ENCODE assay signal across 7 mouse cellular contexts in the genomic region with DNA sequence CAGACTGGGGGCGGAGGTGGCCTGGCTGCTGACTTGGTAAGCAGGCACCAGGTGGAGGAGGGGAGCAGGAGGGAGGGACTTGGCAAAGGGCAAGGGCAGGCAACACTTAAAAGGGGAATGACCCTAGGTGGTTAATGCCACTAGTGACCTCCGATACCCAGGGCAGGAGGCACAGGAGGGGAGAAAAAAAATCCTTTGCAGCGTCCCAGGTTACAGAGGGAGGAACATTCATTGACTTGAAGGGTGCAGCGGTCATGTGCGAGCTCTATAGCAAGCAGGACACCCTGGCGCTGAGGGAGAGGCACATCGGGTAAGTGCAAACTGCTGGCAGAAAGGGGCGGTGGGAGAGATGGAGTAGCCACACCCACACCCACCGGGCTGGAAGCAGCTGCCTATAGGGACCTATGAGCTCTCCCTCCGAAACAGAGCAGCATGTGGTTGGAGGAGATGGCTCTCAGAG. TPM values are rescaled to one million over a fixed set of nuclear protein-coding genes. Genes with fewer than 3 reads are reported as not detected.
A peak's percentile ranks its signal among the peaks of the same experiment; 100 is the strongest.
DNase-seq lines count a peak whose midpoint lies in the region; ATAC-seq and TF ChIP-seq lines count a peak whose summit lies in the region.

A gene (plus strand): TSS at position 10 of the 460 bp plus-strand sequence.

- H3K4me1 ChIP-seq in forebrain, postnatal 0 days (ENCODE audit: insufficient read depth), result no peaks in the 10 kb centered on the region
- no peaks in the 10 kb centered on the region for H3K4me1 ChIP-seq in neural tube, embryonic 14.5 days (ENCODE audit: control insufficient read depth, insufficient read depth, low read length)

- TF ChIP-seq CTCF in forebrain, postnatal 0 days (IDR thresholded peaks at IDR 0.05; ENCODE audit: low read depth), result no peak

- no peak within 1 kb of the TSS for H3K9ac ChIP-seq in forebrain, postnatal 0 days
- no peak within 1 kb of the TSS for H3K9ac ChIP-seq in neural tube, embryonic 14.5 days (replicated peaks; ENCODE audit: low read depth, low read length)

- no peak for ATAC-seq in forebrain, postnatal 0 days
- no peak for ATAC-seq in neural tube, embryonic 14.5 days (ENCODE audit: low read depth)

- peak within 1 kb of the TSS; percentile 33 for H3K4me2 ChIP-seq in forebrain, postnatal 0 days (ENCODE audit: low read depth)
- H3K4me2 ChIP-seq in neural tube, embryonic 14.5 days (ENCODE audit: low read depth, low read length), result peak within 1 kb of the TSS; percentile 20; the same call in 1 of the 2 replicates

- DNase-seq in thymus, postnatal 4 days, result peak; percentile 18
- DNase-seq in thymus, postnatal 10 days (ENCODE audit: low spot score in 2 of 2), result no peak
- DNase-seq in forebrain, postnatal 0 days, result no peak
- peak; percentile 67 to 90 for DNase-seq in kidney, postnatal 25 days
- no peak for DNase-seq in frontal cortex, postnatal 25 days (ENCODE audit: low spot score in 2 of 2)
- no peak for DNase-seq in urinary bladder, postnatal 25 days (ENCODE audit: low spot score)

- H3K27ac ChIP-seq in forebrain, postnatal 0 days (ENCODE audit: low read depth, low read length), result no peak within 1 kb of the TSS
- no peak within 1 kb of the TSS for H3K27ac ChIP-seq in neural tube, embryonic 14.5 days (ENCODE audit: low read depth, low read length)

- H3K27me3 ChIP-seq in forebrain, postnatal 0 days (ENCODE audit: insufficient read depth, low read length), result no peaks in the 10 kb centered on the region
- no peaks in the 10 kb centered on the region for H3K27me3 ChIP-seq in neural tube, embryonic 14.5 days (ENCODE audit: control insufficient read depth, insufficient read depth, low read length)

- WGBS in forebrain, postnatal 0 days, result 5% methylated on average over 10 of the region's 10 CpGs
- WGBS in neural tube, embryonic 14.5 days, result 4% methylated on average over 10 of the region's 10 CpGs

- no peaks in the 10 kb centered on the region for H3K36me3 ChIP-seq in forebrain, postnatal 0 days (ENCODE audit: insufficient read depth)
- H3K36me3 ChIP-seq in neural tube, embryonic 14.5 days (ENCODE audit: control insufficient read depth, insufficient read depth, low read length), result no peaks in the 10 kb centered on the region

- no peaks in the 10 kb centered on the region for H3K9me3 ChIP-seq in forebrain, postnatal 0 days (ENCODE audit: low read length)
- H3K9me3 ChIP-seq in neural tube, embryonic 14.5 days (ENCODE audit: control insufficient read depth, low read length), result no peaks in the 10 kb centered on the region

- 0 out of 2 replicates have a peak within 1 kb of the TSS, but pooled peaks have one; percentile 7 for H3K4me3 ChIP-seq in forebrain, postnatal 0 days (ENCODE audit: low read depth, low read length)
- H3K4me3 ChIP-seq in neural tube, embryonic 14.5 days (ENCODE audit: low read depth, low read length), result no peak within 1 kb of the TSS

RNA-seq across cellular contexts. Expression of the gene that starts here (rescaled TPM):
- not detected in 2 replicates for total RNA-seq in forebrain, postnatal 0 days (2014; rRNA removed)
- polyA plus RNA-seq in forebrain, postnatal 0 days (2015; fragmentation: Nextera tagmentation; extraction: Ambion mirVana), result 0.03 and 0.05 TPM in 2 replicates
- polyA plus RNA-seq in neural tube, embryonic 14.5 days (2014; fragmentation: Nextera tagmentation; extraction: Ambion mirVana), result not detected in 2 replicates

Comparison
In these comparisons a context has a peak if more than half of its experiments do, and no peak if none do; other contexts are left out.
1. DNase-seq: peak in thymus, postnatal 4 days (single experiment) and kidney, postnatal 25 days (2 of 2); none in thymus, postnatal 10 days (0 of 2), forebrain, postnatal 0 days (single experiment), frontal cortex, postnatal 25 days (0 of 2) and urinary bladder, postnatal 25 days (single experiment).